Mouse (Mus musculus) midbrain, embryonic 16.5 days (tissue): ENCODE measurements around the gene Slfn1. TPM values are rescaled to one million over a fixed set of nuclear protein-coding genes. Genes with fewer than 3 reads are reported as not detected.

Experiments used
- ATAC-seq: fragments of 200-750 bp; cut with Nextera tagmentation; 2 replicates; pipeline ENCODE4 v1.8.0; 2017; ENCODE audit warnings: moderate TSS enrichment
- H3K27ac ChIP-seq: fragments of 300-500 bp; sonication (generic); 2 replicates; pipeline ENCODE4 v1.5.1; 2014; ENCODE audit warnings: mild to moderate bottlenecking, low read length, mixed read lengths
- H3K27me3 ChIP-seq: fragments of 300-500 bp; sonication (generic); 2 replicates; pipeline ENCODE4 v1.6.1; 2014; ENCODE audit warnings: low read depth, low read length, mixed read lengths; ENCODE audit not compliant: control insufficient read depth, insufficient read depth
- H3K36me3 ChIP-seq: fragments of 300-500 bp; sonication (generic); 2 replicates; pipeline ENCODE4 v1.6.1; 2014; ENCODE audit warnings: mild to moderate bottlenecking, low read length, moderate library complexity, mixed read lengths; ENCODE audit not compliant: control insufficient read depth, insufficient read depth
- H3K4me1 ChIP-seq: fragments of 300-500 bp; sonication (generic); 2 replicates; pipeline ENCODE4 v1.6.1; 2014; ENCODE audit warnings: mild to moderate bottlenecking, low read length, mixed read lengths; ENCODE audit not compliant: control insufficient read depth, insufficient read depth
- H3K4me2 ChIP-seq: fragments of 300-500 bp; sonication (generic); 2 replicates; pipeline ENCODE4 v1.6.1; 2014; ENCODE audit warnings: mild to moderate bottlenecking, low read length, mixed read lengths
- H3K4me3 ChIP-seq: fragments of 300-500 bp; sonication (generic); 2 replicates; pipeline ENCODE4 v1.5.1; 2014; ENCODE audit warnings: low read depth, mild to moderate bottlenecking, low read length, moderate library complexity, mixed read lengths
- H3K9ac ChIP-seq: fragments of 300-500 bp; sonication (generic); 2 replicates; pipeline ENCODE4 v1.6.1; 2014; ENCODE audit warnings: low read depth, low read length, mixed read lengths
- H3K9me3 ChIP-seq: fragments of 300-500 bp; sonication (generic); replicated peaks from 2 replicates; pipeline ENCODE4 v1.6.1; 2014; ENCODE audit warnings: mild to moderate bottlenecking, low read length, mixed read lengths; ENCODE audit not compliant: control insufficient read depth, poor library complexity, severe bottlenecking
- WGBS: fragments of 180-500 bp; shearing (Covaris S2); extraction: QIAGEN DNeasy Blood & Tissue Kit; methylation state at CpG from one replicate; pipeline ENCODE4 v1.1.7; 2014; 5-methylcytosine and 5-hydroxymethylcytosine counted together
- polyA plus RNA-seq: library from polyadenylated mRNA; unstranded; fragments of >200 nt; fragmentation: Nextera tagmentation; extraction: Ambion mirVana; gene quantifications from 2 replicates; pipeline ENCODE4 v1.2.1, GENCODE M21; 2015

Slfn1 gene
- not detected in 2 replicates for polyA plus RNA-seq

- 87% methylated on average over 13 of the region's 13 CpGs for WGBS
- no peak within 1 kb of the TSS for H3K9ac ChIP-seq
Observed at GRCm38 (mm10) chr11:83116597-83117227, at the start of gene Slfn1. TSS of gene Slfn1 (plus strand) at chr11:83116849.

GRCm38 (mm10) chr11:83067982-83068694 is 48.5 kb upstream of the Slfn1 start:
- no peak for ATAC-seq
- Histone ChIP-seq H3K36me3 (no peaks in the 10 kb centered on the region), H3K9ac (no peak overlapping the region), H3K4me2 (no peak overlapping the region), H3K9me3 (no peaks in the 10 kb centered on the region), H3K27ac (no peak overlapping the region), H3K4me3 (no peak overlapping the region), H3K4me1 (no peaks in the 10 kb centered on the region), H3K27me3 (no peaks in the 10 kb centered on the region)
- 79% methylated on average over 4 of the region's 4 CpGs for WGBS

More at GRCm38 (mm10) chr11:83116597-83117227, at the start of gene Slfn1:
- Histone ChIP-seq H3K4me1 (no peaks in the 10 kb centered on the region), H3K9me3 (no peaks in the 10 kb centered on the region), H3K36me3 (no peaks in the 10 kb centered on the region), H3K4me2 (no peak within 1 kb of the TSS), H3K27me3 (no peaks in the 10 kb centered on the region), H3K27ac (no peak within 1 kb of the TSS), H3K4me3 (no peak within 1 kb of the TSS)
- ATAC-seq = no peak

- H3K4me1 ChIP-seq = no peaks in the 10 kb centered on the region
- H3K36me3 ChIP-seq = no peaks in the 10 kb centered on the region
- no peak overlapping the region for H3K4me2 ChIP-seq
- H3K4me3 ChIP-seq = no peak overlapping the region
- H3K9ac ChIP-seq = no peak overlapping the region
- ATAC-seq = no peak
- no peaks in the 10 kb centered on the region for H3K27me3 ChIP-seq
- H3K9me3 ChIP-seq = no peaks in the 10 kb centered on the region
- H3K27ac ChIP-seq = no peak overlapping the region
- WGBS = 84% methylated on average over 15 of the region's 15 CpGs
Observed at GRCm38 (mm10) chr11:83070321-83070970, 46.2 kb upstream of the Slfn1 start.

- Histone ChIP-seq H3K4me3 (no peak overlapping the region), H3K36me3 (no peaks in the 10 kb centered on the region), H3K4me2 (no peak overlapping the region), H3K27me3 (no peaks in the 10 kb centered on the region), H3K27ac (no peak overlapping the region), H3K4me1 (no peaks in the 10 kb centered on the region), H3K9ac (no peak overlapping the region), H3K9me3 (no peaks in the 10 kb centered on the region)
- 85% methylated on average over 3 of the region's 3 CpGs for WGBS
- ATAC-seq = no peak
Observed at GRCm38 (mm10) chr11:83077714-83078422, 38.8 kb upstream of the Slfn1 start.

GRCm38 (mm10) chr11:83078423-83079140 is 38.1 kb upstream of the Slfn1 start:
- H3K4me2 ChIP-seq = no peak overlapping the region
- H3K27me3 ChIP-seq = no peaks in the 10 kb centered on the region
- no peak overlapping the region for H3K4me3 ChIP-seq
- H3K9me3 ChIP-seq = no peaks in the 10 kb centered on the region
- no peak overlapping the region for H3K27ac ChIP-seq
- 87% methylated on average over 5 of the region's 5 CpGs for WGBS
- no peak for ATAC-seq
- H3K4me1 ChIP-seq = no peaks in the 10 kb centered on the region
- no peak overlapping the region for H3K9ac ChIP-seq
- H3K36me3 ChIP-seq = no peaks in the 10 kb centered on the region

GRCm38 (mm10) chr11:83079487-83080199 is 37.0 kb upstream of the Slfn1 start:
- Histone ChIP-seq H3K9ac (no peak overlapping the region), H3K4me3 (no peak overlapping the region), H3K27ac (no peak overlapping the region), H3K4me1 (no peaks in the 10 kb centered on the region), H3K36me3 (no peaks in the 10 kb centered on the region), H3K27me3 (no peaks in the 10 kb centered on the region), H3K4me2 (no peak overlapping the region), H3K9me3 (no peaks in the 10 kb centered on the region)
- WGBS = 88% methylated on average over 9 of the region's 9 CpGs
- no peak for ATAC-seq

GRCm38 (mm10) chr11:83082741-83083473 is 33.7 kb upstream of the Slfn1 start:
- ATAC-seq = no peak
- Histone ChIP-seq H3K4me3 (no peak overlapping the region), H3K27ac (no peak overlapping the region), H3K4me1 (no peaks in the 10 kb centered on the region), H3K9ac (no peak overlapping the region), H3K4me2 (no peak overlapping the region), H3K9me3 (no peaks in the 10 kb centered on the region), H3K27me3 (no peaks in the 10 kb centered on the region), H3K36me3 (no peaks in the 10 kb centered on the region)
- 70% methylated on average over 7 of the region's 7 CpGs for WGBS
